Mouse (Mus musculus): ENCODE results near the gene Capn3.

Capn3 gene

GRCm38 (mm10) chr2:120455719-120456118, at the start of gene Capn3:
Gene Capn3, plus strand, starts transcription at chr2:120456019.
- DNase-seq (ENCODE audit: low read depth, low spot score), result no peak

- DNase-seq (ENCODE audit: low read depth, low spot score), result no peak
Measured at GRCm38 (mm10) chr2:120411096-120411628, 44.7 kb upstream of the Capn3 start.

- DNase-seq (ENCODE audit: low read depth, low spot score), result no peak
Measured at GRCm38 (mm10) chr2:120414113-120414512, 41.7 kb upstream of the Capn3 start.

- DNase-seq (ENCODE audit: low read depth, low spot score), result no peak
Measured at GRCm38 (mm10) chr2:120414738-120415414, 40.9 kb upstream of the Capn3 start.

GRCm38 (mm10) chr2:120424386-120424785, 31.4 kb upstream of the Capn3 start:
- no peak for DNase-seq (ENCODE audit: low read depth, low spot score)

GRCm38 (mm10) chr2:120444486-120444885, 11.3 kb upstream of the Capn3 start:
- DNase-seq (ENCODE audit: low read depth, low spot score), result no peak

GRCm38 (mm10) chr2:120446373-120446772, 9.4 kb upstream of the Capn3 start:
- DNase-seq (ENCODE audit: low read depth, low spot score), result no peak

GRCm38 (mm10) chr2:120447306-120447705, 8.5 kb upstream of the Capn3 start:
- no peak for DNase-seq (ENCODE audit: low read depth, low spot score)

- no peak for DNase-seq (ENCODE audit: low read depth, low spot score)
Measured at GRCm38 (mm10) chr2:120450724-120451123, 5.1 kb upstream of the Capn3 start.

- no peak for DNase-seq (ENCODE audit: low read depth, low spot score)
Measured at GRCm38 (mm10) chr2:120452600-120452999, 3.2 kb upstream of the Capn3 start.

- DNase-seq (ENCODE audit: low read depth, low spot score), result no peak
Measured at GRCm38 (mm10) chr2:120454987-120455386, 832 bp upstream of the Capn3 start.

GRCm38 (mm10) chr2:120460216-120460615, 4.4 kb downstream of the Capn3 start:
- no peak for DNase-seq (ENCODE audit: low read depth, low spot score)

GRCm38 (mm10) chr2:120463328-120463727, 7.5 kb downstream of the Capn3 start:
- no peak for DNase-seq (ENCODE audit: low read depth, low spot score)

GRCm38 (mm10) chr2:120464091-120464490, 8.3 kb downstream of the Capn3 start:
- DNase-seq (ENCODE audit: low read depth, low spot score), result no peak

GRCm38 (mm10) chr2:120464732-120465396, 9.0 kb downstream of the Capn3 start:
- DNase-seq (ENCODE audit: low read depth, low spot score), result no peak

- DNase-seq (ENCODE audit: low read depth, low spot score), result no peak
Measured at GRCm38 (mm10) chr2:120465397-120465785, 9.6 kb downstream of the Capn3 start.

- DNase-seq (ENCODE audit: low read depth, low spot score), result no peak
Measured at GRCm38 (mm10) chr2:120468011-120468410, 12.2 kb downstream of the Capn3 start.

GRCm38 (mm10) chr2:120469220-120469619, 13.4 kb downstream of the Capn3 start:
- DNase-seq (ENCODE audit: low read depth, low spot score), result no peak

- no peak for DNase-seq (ENCODE audit: low read depth, low spot score)
Measured at GRCm38 (mm10) chr2:120469715-120470114, 13.9 kb downstream of the Capn3 start.

GRCm38 (mm10) chr2:120470856-120471255, 15.0 kb downstream of the Capn3 start:
- no peak for DNase-seq (ENCODE audit: low read depth, low spot score)

- DNase-seq (ENCODE audit: low read depth, low spot score), result no peak
Measured at GRCm38 (mm10) chr2:120476277-120477087, 20.7 kb downstream of the Capn3 start.

- peak; percentile 56 for DNase-seq (ENCODE audit: low read depth, low spot score)
Measured at GRCm38 (mm10) chr2:120478600-120478999, 22.8 kb downstream of the Capn3 start.
